Mouse (Mus musculus): ENCODE data around the gene Thada. TPM values are rescaled to one million over a fixed set of nuclear protein-coding genes. Genes with fewer than 3 reads are reported as not detected.

The Thada gene
- polyA plus RNA-seq, 1 experiment from 2014 or later, result 4.1 TPM

DNA sequence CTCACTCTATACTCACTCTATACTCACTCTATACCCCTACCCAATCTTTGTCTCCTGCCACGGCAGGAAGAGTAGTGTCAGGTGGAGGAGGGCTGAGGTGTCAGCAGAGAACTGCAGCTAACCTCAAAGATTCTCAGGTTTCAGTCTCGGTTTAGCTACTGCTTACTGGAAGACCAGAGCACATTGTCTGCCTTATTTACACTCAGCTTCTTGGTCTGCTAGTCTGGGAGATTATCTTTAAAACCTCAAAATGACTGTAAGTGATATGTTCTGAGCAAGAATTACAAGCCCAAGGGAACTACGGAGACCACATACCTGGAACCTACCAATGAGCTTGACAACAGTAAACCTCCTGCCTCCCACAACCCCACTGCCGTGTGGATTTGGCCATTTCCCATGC lies 31.0 kb downstream of the Thada start:
- no peak overlapping the region for H3K9ac ChIP-seq
- peaks cover 50% of the 10 kb centered on the region for H3K36me3 ChIP-seq
- no peak overlapping the region for H3K4me2 ChIP-seq
- WGBS, result 84% methylated on average over 4 of the region's 4 CpGs
- H3K9me3 ChIP-seq (replicated peaks), result no peaks in the 10 kb centered on the region
- no peak overlapping the region for H3K4me3 ChIP-seq
- H3K27ac ChIP-seq, result no peak overlapping the region
- H3K4me1 ChIP-seq (replicated peaks), result peaks cover 2% of the 10 kb centered on the region; the same call in 1 of the 2 replicates
- no peaks in the 10 kb centered on the region for H3K27me3 ChIP-seq
- no peak for ATAC-seq (replicated peaks; ENCODE audit: insufficient number of reproducible peaks, insufficient read depth, low FRiP score, low read depth)

DNA sequence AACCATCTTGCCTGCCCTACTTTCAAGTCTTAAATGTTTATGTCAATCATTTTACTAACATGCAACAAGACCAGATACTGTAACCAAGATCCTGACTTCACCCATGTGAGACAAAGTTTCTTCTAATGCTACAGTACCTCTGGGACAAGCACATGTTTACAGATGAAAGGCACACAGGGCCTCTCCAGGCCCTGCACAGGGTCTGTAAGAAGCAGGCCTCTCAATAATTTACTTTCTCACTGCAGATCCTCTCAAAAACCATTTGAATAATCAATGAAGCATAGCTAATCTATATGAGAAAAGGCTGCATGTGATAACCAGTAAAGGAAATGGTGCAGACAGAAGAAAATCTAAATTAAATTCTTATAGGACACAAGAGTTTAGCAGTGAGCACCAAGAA lies 31.8 kb downstream of the Thada start:
- Histone ChIP-seq H3K9me3 (replicated peaks) (no peaks in the 10 kb centered on the region), H3K4me3 (no peak overlapping the region), H3K27ac (no peak overlapping the region), H3K36me3 (peaks cover 48% of the 10 kb centered on the region), H3K4me1 (replicated peaks) (peaks cover 3% of the 10 kb centered on the region), H3K9ac (no peak overlapping the region), H3K27me3 (no peaks in the 10 kb centered on the region), H3K4me2 (no peak overlapping the region)
- no peak for ATAC-seq (replicated peaks; ENCODE audit: insufficient number of reproducible peaks, insufficient read depth, low FRiP score, low read depth)

GRCm38 (mm10) chr17:84431991-84432390 lies 34.0 kb downstream of the Thada start:
- no peaks in the 10 kb centered on the region for H3K9me3 ChIP-seq (replicated peaks)
- no peak overlapping the region for H3K9ac ChIP-seq
- ATAC-seq (replicated peaks; ENCODE audit: insufficient number of reproducible peaks, insufficient read depth, low FRiP score, low read depth), result no peak
- peaks cover 46% of the 10 kb centered on the region for H3K36me3 ChIP-seq
- H3K27ac ChIP-seq, result no peak overlapping the region
- no peak overlapping the region for H3K4me2 ChIP-seq
- no peak overlapping the region for H3K4me3 ChIP-seq
- peaks cover 3% of the 10 kb centered on the region for H3K4me1 ChIP-seq (replicated peaks)
- H3K27me3 ChIP-seq, result no peaks in the 10 kb centered on the region
- WGBS, result 73% methylated on average over 5 of the region's 5 CpGs

GRCm38 (mm10) chr17:84424258-84424657 lies 41.7 kb downstream of the Thada start:
- H3K36me3 ChIP-seq, result peaks cover 49% of the 10 kb centered on the region
- no peaks in the 10 kb centered on the region for H3K9me3 ChIP-seq (replicated peaks)
- no peak overlapping the region for H3K4me3 ChIP-seq
- no peak for ATAC-seq (replicated peaks; ENCODE audit: insufficient number of reproducible peaks, insufficient read depth, low FRiP score, low read depth)
- H3K27me3 ChIP-seq, result no peaks in the 10 kb centered on the region
- no peak overlapping the region for H3K9ac ChIP-seq
- H3K4me2 ChIP-seq, result no peak overlapping the region
- WGBS, result 84% methylated on average over 1 of the region's 1 CpGs
- H3K27ac ChIP-seq, result no peak overlapping the region
- peaks cover 14% of the 10 kb centered on the region for H3K4me1 ChIP-seq (replicated peaks)

DNA sequence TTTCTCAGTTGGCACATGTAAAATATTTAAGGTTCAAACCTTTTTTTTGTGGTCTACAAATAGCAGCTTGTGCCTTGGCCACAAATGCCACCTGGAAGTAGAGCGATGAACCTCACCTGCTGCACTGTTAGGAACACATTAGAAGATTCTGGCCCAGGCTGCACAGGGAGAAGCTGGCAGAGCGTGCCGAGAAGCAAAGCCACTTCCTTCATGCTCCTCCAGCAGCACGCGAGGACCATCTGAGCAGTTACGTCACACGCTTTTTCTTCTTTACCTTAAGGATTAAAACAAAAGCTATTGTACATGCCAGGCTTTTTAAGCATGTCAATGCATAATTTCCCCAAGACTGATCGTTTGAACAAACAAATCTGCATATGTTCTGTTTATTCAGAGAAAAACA lies 43.1 kb downstream of the Thada start:
- H3K4me2 ChIP-seq, result no peak overlapping the region
- H3K36me3 ChIP-seq, result peaks cover 37% of the 10 kb centered on the region
- no peaks in the 10 kb centered on the region for H3K9me3 ChIP-seq (replicated peaks)
- WGBS, result 88% methylated on average over 8 of the region's 8 CpGs
- no peaks in the 10 kb centered on the region for H3K27me3 ChIP-seq
- no peak overlapping the region for H3K9ac ChIP-seq
- H3K4me1 ChIP-seq (replicated peaks), result peaks cover 14% of the 10 kb centered on the region
- no peak for ATAC-seq (replicated peaks; ENCODE audit: insufficient number of reproducible peaks, insufficient read depth, low FRiP score, low read depth)
- H3K27ac ChIP-seq, result no peak overlapping the region
- H3K4me3 ChIP-seq, result no peak overlapping the region

DNA sequence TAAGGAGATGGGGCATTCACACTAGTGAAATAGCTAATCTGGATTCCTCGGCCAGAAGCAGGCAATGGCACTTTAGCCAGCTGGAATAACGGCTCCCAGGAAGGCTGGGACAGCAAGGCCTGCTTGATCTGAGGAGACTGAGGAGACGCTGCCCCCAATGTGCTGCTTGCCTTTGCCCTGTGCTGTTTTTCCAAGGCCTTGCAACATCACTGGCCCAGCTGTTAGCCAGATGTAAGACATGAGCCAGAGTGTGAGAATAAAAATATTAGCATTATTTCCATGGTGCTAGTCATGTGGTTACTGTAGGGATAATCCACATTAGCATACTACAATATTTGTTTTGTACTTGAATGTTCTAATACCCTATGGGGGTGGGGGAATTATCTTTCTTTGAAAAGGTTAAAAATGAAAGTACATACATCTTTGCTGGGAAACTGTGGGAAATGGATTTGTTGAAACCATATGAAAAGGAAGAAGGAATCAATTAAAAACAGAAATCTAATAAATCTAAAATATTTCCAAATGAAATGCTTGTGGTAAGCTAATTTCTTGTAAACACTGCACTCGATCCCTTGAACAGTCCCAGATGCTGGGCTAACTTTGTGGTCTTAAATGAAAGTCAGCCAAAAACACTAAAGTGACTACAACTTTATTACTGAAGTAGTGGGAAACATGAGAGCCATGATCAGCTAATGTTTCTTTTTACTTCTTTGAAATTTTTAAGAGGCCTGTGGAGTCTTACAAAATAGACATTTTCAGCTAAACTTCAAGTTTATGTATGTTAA lies 43.8 kb downstream of the Thada start:
- ATAC-seq (replicated peaks; ENCODE audit: insufficient number of reproducible peaks, insufficient read depth, low FRiP score, low read depth), result no peak
- WGBS, result 72% methylated on average over 4 of the region's 4 CpGs

DNA sequence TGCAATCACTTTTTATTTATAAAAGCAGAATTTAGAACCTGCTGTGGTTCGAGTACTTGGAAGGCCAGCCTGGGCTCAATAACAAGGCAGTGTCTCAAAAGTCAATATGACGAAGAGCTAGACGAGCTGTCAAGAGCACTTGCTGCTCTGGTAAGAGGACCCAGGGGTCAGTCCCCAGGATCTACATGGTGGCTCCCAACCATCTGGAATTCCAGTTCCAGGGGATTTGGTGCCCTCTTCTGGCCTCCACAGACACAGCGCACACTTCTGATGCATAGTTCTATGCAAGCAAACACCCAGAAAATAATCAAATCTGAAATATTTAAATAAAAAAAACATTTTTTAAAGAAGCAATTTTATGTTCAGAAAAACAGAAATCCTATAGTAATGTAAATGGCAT lies 45.0 kb downstream of the Thada start:
- Histone ChIP-seq H3K27me3 (no peaks in the 10 kb centered on the region), H3K27ac (no peak overlapping the region), H3K4me2 (no peak overlapping the region), H3K4me3 (no peak overlapping the region), H3K36me3 (peaks cover 32% of the 10 kb centered on the region), H3K9ac (no peak overlapping the region), H3K9me3 (replicated peaks) (no peaks in the 10 kb centered on the region), H3K4me1 (replicated peaks) (peaks cover 14% of the 10 kb centered on the region)
- 95% methylated on average over 4 of the region's 4 CpGs for WGBS
- ATAC-seq (replicated peaks; ENCODE audit: insufficient number of reproducible peaks, insufficient read depth, low FRiP score, low read depth), result no peak

More for the DNA sequence above, 43.8 kb downstream of the Thada start:
- H3K9ac ChIP-seq, result no peak overlapping the region
- H3K27me3 ChIP-seq, result no peaks in the 10 kb centered on the region
- no peaks in the 10 kb centered on the region for H3K9me3 ChIP-seq (replicated peaks)
- H3K36me3 ChIP-seq, result peaks cover 34% of the 10 kb centered on the region
- H3K4me2 ChIP-seq, result no peak overlapping the region
- H3K27ac ChIP-seq, result no peak overlapping the region
- H3K4me1 ChIP-seq (replicated peaks), result peaks cover 14% of the 10 kb centered on the region
- H3K4me3 ChIP-seq, result no peak overlapping the region

GRCm38 (mm10) chr17:84420276-84420639 lies 45.7 kb downstream of the Thada start:
- Histone ChIP-seq H3K4me1 (replicated peaks) (peaks cover 14% of the 10 kb centered on the region), H3K27me3 (no peaks in the 10 kb centered on the region), H3K9me3 (replicated peaks) (no peaks in the 10 kb centered on the region), H3K4me2 (peak overlapping the region; percentile 14), H3K4me3 (no peak overlapping the region), H3K27ac (peak overlapping the region; percentile 71), H3K9ac (peak overlapping the region; percentile 9; the same call in 1 of the 2 replicates), H3K36me3 (peaks cover 25% of the 10 kb centered on the region)
- no peak for ATAC-seq (replicated peaks; ENCODE audit: insufficient number of reproducible peaks, insufficient read depth, low FRiP score, low read depth)
- WGBS, result 43% methylated on average over 3 of the region's 3 CpGs

- no peak overlapping the region for H3K4me3 ChIP-seq
- H3K9me3 ChIP-seq (replicated peaks), result no peaks in the 10 kb centered on the region
- peak overlapping the region; percentile 14 for H3K4me2 ChIP-seq
- ATAC-seq (replicated peaks; ENCODE audit: insufficient number of reproducible peaks, insufficient read depth, low FRiP score, low read depth), result peak; percentile 55; the same call in 1 of the 2 replicates
- WGBS, result 40% methylated on average over 11 of the region's 11 CpGs
- no peaks in the 10 kb centered on the region for H3K27me3 ChIP-seq
- H3K9ac ChIP-seq, result peak overlapping the region; percentile 9; the same call in 1 of the 2 replicates
- peaks cover 18% of the 10 kb centered on the region for H3K36me3 ChIP-seq
- H3K4me1 ChIP-seq (replicated peaks), result peaks cover 14% of the 10 kb centered on the region
- H3K27ac ChIP-seq, result peak overlapping the region; percentile 71
Measured at GRCm38 (mm10) chr17:84419326-84420275, 46.4 kb downstream of the Thada start.

DNA sequence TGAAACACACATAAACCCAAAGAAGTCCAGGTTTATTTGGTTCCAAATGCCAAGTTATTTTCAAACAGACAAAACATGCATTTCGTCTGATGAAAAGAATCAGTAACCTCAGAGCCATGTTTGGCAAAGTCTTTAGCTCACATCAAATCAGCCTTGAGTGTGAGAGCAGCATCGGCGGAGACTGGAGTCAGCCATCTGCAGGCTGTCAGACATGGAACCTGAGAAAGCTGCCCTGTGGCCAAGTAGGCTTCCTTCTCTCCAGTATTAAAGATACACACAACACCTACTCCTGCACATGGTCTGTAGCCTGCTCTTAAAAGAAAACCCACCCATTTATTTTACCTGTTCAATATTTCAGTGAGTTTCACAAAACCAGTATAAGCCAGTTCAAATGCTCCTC lies 50.1 kb downstream of the Thada start:
- Histone ChIP-seq H3K9me3 (replicated peaks) (no peaks in the 10 kb centered on the region), H3K36me3 (no peaks in the 10 kb centered on the region), H3K27me3 (no peaks in the 10 kb centered on the region), H3K4me3 (no peak overlapping the region), H3K4me1 (replicated peaks) (peaks cover 14% of the 10 kb centered on the region), H3K9ac (no peak overlapping the region), H3K27ac (no peak overlapping the region), H3K4me2 (no peak overlapping the region)
- 75% methylated on average over 3 of the region's 3 CpGs for WGBS
- ATAC-seq (replicated peaks; ENCODE audit: insufficient number of reproducible peaks, insufficient read depth, low FRiP score, low read depth), result no peak

GRCm38 (mm10) chr17:84408731-84409130 lies 57.3 kb downstream of the Thada start:
- Histone ChIP-seq H3K9me3 (replicated peaks) (no peaks in the 10 kb centered on the region), H3K27me3 (no peaks in the 10 kb centered on the region), H3K4me1 (replicated peaks) (peaks cover 4% of the 10 kb centered on the region), H3K27ac (no peak overlapping the region), H3K36me3 (no peaks in the 10 kb centered on the region), H3K4me3 (no peak overlapping the region), H3K4me2 (no peak overlapping the region), H3K9ac (no peak overlapping the region)
- 87% methylated on average over 1 of the region's 1 CpGs for WGBS
- ATAC-seq (replicated peaks; ENCODE audit: insufficient number of reproducible peaks, insufficient read depth, low FRiP score, low read depth), result no peak
